Mouse (Mus musculus) urinary bladder, adult 2 months (tissue): ENCODE results near the gene 1700061G19Rik. TPM values are rescaled to one million over a fixed set of nuclear protein-coding genes. Genes with fewer than 3 reads are reported as not detected.
"Not testable (repeated sequence)": the region's sequence is repeated elsewhere in the genome, so short reads cannot be mapped to it uniquely, and the experiment has no call there.

Source experiments
- DNase-seq: peaks from one replicate; pipeline ENCODE4 v3.0.0; 2022; ENCODE audit warnings: low spot score
- polyA plus RNA-seq: library from polyadenylated mRNA; depleted of rRNA; stranded (reverse); fragments of >200 nt; gene quantifications from 2 replicates; pipeline ENCODE4 v1.2.3, GENCODE M21; 2012

The 1700061G19Rik gene
- polyA plus RNA-seq, 1 experiment, result 3.1 TPM

GRCm38 (mm10) chr17:56871767-56872166 lies 3.5 kb upstream of the 1700061G19Rik start:
- DNase-seq, result no peak

GRCm38 (mm10) chr17:56872512-56872911 lies 2.8 kb upstream of the 1700061G19Rik start:
- DNase-seq, result no peak

DNA sequence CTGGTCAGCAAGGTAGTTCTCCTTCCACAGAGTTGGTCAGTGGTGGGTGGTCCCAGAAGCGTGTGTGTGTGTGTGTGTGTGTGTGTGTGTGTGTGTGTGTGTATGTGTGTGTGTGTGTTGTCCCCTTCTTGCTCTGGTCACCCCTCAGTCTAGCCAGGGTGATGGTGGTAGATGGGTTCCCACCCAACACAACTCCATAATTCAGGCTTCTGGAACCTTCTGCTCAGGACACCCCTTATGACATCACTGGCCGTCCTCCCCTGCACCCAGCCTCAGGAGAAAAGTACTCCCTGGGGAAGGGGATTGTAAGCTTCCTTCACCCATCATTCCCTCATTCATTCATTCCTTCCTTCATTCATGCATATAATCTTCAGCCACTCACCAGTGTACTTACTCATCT lies 1.0 kb upstream of the 1700061G19Rik start, which contains the start of gene Acsbg2:
Gene Acsbg2, minus strand, starts transcription at position 211 of the 400 bp plus-strand sequence.
- no peak for DNase-seq

DNA sequence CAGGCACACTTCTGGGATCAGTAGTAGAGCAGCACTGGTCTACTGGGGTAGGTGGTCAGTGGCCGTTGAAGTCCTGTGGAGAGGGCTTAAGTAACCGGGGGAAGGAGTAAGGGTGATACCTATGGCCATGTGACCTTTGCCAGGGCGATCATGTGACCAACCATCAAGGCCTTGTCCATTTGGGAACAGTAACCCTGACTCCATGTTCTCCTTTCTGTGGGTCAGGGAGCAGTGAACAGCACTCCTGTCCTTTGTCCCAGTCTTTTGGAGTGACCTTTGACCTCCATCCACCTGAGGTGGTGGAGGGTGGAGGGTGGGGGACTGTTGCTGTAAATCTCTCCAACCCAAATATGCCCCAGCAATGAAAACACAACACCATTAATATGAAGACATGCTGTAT lies 1.2 kb downstream of the 1700061G19Rik start:
- no peak for DNase-seq

GRCm38 (mm10) chr17:56876981-56877380 lies 1.7 kb downstream of the 1700061G19Rik start:
- no peak for DNase-seq

DNA sequence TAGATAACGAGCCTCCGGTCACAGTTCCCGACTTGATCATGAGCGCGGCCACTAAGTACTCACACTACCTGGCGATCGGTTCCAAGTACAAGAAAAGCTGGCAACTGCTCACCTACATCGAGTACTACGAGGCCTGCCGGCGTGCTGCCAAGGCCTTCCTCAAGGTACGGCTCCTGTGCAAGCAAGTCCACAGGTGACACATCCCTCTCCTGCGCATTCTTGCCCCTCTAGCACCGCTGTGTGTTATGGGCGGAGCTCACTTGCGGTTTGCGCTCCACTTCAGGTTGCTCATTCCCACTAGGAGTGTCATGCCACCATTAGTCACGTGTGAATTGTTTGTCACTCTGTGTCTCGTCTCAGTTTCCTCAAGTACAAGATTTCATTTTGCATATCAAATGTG lies 2.1 kb downstream of the 1700061G19Rik start:
- DNase-seq, result no peak

- DNase-seq, result no peak
Observed at GRCm38 (mm10) chr17:56883612-56884011, 8.3 kb downstream of the 1700061G19Rik start.

DNA sequence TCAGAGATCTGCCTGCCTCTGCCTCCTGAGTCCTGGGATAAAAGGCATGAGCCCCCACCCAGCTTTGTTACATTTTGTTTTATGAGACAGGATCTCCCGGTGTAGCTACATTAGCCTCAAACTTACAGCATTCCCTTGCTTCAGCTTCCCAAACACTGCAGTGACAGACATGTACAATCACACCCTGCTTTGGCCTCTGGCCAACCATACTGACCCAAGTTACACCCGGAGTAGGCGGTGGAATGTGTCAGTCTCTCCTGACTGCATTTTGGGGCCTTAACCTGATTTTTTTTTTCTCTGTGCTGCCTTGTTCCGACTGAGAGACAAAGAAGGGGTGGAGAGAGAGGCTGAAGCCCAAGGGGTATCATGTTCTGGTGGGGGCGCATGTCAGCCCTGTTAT lies 9.1 kb downstream of the 1700061G19Rik start:
- no peak for DNase-seq

DNA sequence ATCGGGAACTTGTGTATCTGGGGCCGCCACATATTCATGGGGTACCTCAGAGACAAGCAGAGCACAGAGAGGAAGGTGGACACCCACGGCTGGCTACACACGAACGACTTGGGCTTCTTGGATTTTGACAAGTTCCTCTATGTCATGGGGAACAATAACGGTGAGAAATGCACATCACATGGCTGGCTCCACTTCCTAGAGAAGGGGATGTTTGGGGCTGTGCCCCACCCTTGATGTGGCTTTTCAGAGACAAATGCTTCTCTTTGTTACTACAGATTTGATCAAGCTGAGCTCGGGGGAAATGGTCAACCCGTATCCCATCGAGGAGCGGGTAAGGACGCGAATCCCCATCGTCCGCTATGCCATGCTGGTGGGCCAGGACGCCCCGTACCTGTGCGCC lies 9.5 kb downstream of the 1700061G19Rik start:
- no peak for DNase-seq

DNA sequence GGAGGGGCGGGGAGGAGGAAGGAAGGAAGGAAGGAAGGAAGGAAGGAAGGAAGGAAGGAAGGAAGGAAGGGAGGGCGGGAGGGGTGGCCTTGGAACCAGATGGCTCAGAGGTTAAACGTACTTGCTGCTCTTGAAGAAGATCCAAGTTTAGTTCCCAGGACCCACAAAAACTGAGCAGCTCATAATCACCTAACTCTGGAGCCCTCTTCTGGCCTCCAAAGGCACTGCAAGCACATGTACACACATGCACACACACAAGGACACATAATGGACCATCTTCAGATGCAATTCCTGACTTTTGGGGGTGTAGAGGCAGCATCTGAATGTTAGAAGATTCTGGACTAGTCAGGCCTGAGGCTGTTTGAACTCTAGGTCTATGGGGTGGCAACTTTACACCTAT lies 12.8 kb downstream of the 1700061G19Rik start:
- DNase-seq, result no peak

DNA sequence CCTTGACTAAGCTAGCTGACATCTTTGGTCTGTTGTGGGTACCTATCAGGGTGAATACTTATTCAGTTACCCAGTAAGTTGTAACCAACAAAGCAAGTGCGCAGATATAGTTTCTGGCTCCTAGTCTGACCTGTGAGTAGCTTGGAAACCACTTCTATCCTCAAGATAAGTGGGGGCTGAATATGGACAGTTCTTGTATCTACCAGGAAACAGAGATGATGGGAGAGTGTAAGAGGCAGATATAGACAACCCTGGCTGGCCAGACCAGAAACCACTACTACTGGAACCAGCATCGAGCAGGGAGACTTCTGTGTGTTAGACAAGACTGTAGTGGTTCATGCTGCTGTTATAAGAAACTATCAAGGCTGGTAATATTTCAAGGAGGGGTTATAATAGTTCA lies 14.7 kb downstream of the 1700061G19Rik start:
- DNase-seq, result no peak

- no peak for DNase-seq
Observed at GRCm38 (mm10) chr17:56895368-56895918, 20.2 kb downstream of the 1700061G19Rik start.

- no peak for DNase-seq
Observed at GRCm38 (mm10) chr17:56896513-56897129, 21.3 kb downstream of the 1700061G19Rik start.

DNA sequence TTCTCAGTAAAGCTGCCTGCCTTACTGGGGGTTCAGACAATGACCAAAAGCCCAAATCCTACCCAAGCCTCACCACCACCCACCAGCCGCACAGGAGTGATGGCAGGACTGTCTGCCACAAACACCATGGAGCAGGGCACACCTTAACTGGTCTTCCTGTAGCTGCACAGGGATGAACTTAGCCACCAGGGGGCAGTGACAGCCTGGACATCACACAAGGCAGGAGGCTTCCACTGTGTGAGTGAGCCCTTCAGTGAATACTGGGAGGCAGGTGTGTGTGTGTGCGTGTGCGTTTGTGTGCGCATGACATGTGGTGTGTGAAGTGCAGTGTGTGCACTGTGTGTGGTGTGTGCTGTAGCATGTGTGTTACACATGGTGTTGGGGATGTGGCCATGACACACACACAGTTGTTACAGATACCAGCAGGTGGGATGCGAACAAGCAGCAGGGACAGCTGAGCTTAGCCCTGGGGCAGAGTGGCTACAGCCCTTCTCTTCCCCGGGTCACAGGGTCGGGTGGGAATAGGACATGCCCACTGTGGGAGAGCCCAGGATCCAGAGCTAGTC lies 22.4 kb downstream of the 1700061G19Rik start:
- DNase-seq, result peak; percentile 54

- DNase-seq, result no peak
Observed at GRCm38 (mm10) chr17:56902698-56903097, 27.4 kb downstream of the 1700061G19Rik start.

DNA sequence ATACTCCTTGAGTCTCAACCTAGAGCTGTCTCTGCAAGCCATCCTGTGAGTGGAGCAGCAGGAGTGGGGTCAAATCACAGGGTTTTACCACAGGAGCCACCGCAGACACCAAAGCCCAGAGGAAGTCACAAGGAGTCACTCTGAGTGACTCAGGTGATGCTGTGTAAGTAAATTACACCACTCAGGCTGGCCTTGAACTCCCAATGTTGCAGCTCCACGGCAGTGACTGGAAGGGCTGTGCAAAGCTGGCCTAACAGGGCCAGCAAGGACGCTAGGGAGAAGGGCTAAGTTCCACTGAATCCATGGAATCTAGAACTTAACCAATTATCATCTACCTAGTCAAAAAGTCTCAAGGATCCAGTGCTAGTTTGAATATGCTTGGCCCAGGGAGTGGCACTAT lies 30.9 kb downstream of the 1700061G19Rik start:
- DNase-seq, result no peak

GRCm38 (mm10) chr17:56907096-56907495 lies 31.8 kb downstream of the 1700061G19Rik start:
- DNase-seq, result peak; percentile 67

DNA sequence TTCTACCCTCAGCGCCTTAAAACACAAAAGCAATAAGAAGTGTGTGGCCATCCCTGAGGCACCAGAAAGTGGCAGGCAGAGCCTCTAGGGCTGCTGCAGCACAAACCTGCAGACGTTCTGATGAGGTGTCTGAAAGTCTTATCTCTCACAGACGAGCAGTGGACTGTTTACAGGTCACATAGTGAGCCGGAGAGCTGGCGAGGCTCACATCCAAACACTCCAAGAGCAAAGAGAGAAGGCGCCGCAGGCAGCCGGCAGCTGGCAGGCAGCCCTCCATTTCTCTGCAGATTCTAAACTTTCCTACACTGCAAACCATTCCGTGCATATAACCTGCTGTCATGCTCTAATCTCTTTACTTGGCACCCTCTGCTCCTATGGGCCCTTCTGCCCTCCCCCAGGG lies 32.6 kb downstream of the 1700061G19Rik start:
- no peak for DNase-seq

- DNase-seq, result not testable (repeated sequence)
Observed at GRCm38 (mm10) chr17:56909764-56910163, 34.5 kb downstream of the 1700061G19Rik start.

DNA sequence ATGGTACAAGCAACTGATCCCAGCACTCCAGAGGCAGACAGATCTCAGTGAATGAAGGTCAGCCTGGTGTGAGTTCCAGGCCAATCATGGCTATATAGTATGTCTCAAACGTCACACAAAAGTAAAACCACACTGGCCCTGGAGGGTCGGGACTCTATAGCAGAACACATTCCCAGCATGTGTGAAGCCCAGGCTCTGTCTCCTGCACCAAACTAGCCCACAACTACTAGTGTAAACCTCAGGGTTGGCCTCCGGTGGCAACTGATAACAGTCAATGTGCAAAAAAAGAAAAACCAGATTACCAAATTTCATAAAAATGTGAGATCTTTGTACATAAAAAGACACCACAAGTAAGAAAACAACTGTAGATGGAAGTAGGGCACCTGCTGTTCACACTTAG lies 37.7 kb downstream of the 1700061G19Rik start:
- DNase-seq, result no peak

DNA sequence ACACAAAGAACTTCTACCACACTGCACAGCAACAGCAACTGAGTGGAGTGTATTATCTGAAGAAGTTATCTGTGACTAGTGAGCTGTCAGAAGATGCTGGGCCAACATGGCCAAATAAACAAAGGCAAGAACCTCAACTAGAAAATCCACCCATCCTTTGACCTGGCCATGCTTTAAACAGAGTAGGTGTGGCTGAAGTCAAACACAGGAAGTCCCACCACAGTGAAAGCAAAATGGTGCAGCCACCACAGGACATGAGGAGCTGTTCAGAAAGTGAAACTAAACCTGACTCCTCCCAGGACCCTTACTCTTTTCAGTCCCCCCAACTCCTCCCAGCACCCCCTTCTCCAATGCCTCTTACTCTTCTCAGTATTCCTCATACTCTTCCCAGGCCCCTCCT lies 38.2 kb downstream of the 1700061G19Rik start:
- DNase-seq, result no peak

- DNase-seq, result no peak
Observed at GRCm38 (mm10) chr17:56917166-56917565, 41.9 kb downstream of the 1700061G19Rik start.

DNA sequence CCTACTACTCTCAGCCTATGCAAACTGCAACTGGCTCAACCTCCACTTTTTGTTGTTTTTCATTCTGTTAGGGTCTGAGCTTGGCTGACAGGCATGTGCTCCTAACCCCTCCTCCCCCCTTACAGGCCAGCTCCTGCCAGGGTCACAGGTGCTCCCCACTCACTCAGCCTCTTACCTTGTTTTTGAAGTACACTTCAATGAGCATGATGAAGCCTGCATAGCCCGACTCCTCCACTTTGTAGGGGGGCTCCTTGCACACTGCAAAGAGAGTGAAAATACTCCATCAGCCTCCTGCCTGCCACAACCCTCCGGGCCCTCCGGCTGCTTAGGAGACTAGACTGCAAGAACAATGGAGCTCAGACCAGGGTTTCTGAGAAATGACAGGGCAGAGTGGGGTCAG lies 44.4 kb downstream of the 1700061G19Rik start:
- no peak for DNase-seq
